Mouse (Mus musculus) hindbrain, postnatal 0 days (tissue): ENCODE results near the gene Aatk. TPM values are rescaled to one million over a fixed set of nuclear protein-coding genes. Genes with fewer than 3 reads are reported as not detected.

ENCODE experiments used
- ATAC-seq: fragments of 200-750 bp; cut with Nextera tagmentation; 2 replicates; pipeline ENCODE4 v1.8.0; 2017; ENCODE audit warnings: mild to moderate bottlenecking, moderate TSS enrichment, moderate library complexity
- DNase-seq: peaks from one replicate; pipeline ENCODE4 v3.0.0-alpha.2; 2015; ENCODE audit warnings: low spot score
- H3K27ac ChIP-seq: fragments of 300-500 bp; sonication (generic); 2 replicates; pipeline ENCODE4 v1.5.1; 2014; ENCODE audit warnings: mild to moderate bottlenecking
- H3K27me3 ChIP-seq: fragments of 300-500 bp; sonication (generic); 2 replicates; pipeline ENCODE4 v1.6.1; 2014; ENCODE audit warnings: low read length, mixed read lengths; ENCODE audit not compliant: insufficient read depth
- H3K36me3 ChIP-seq: fragments of 300-500 bp; sonication (generic); 2 replicates; pipeline ENCODE4 v1.6.1; 2014; ENCODE audit warnings: low read length, mixed read lengths; ENCODE audit not compliant: insufficient read depth
- H3K4me1 ChIP-seq: fragments of 300-500 bp; sonication (generic); 2 replicates; pipeline ENCODE4 v1.6.1; 2014; ENCODE audit warnings: antibody characterized with exemption, low read length, mixed read lengths; ENCODE audit not compliant: insufficient read depth
- H3K4me2 ChIP-seq: fragments of 300-500 bp; sonication (generic); 2 replicates; pipeline ENCODE4 v1.6.1; 2014; ENCODE audit warnings: low read depth, mild to moderate bottlenecking, low read length, moderate library complexity, mixed read lengths
- H3K4me3 ChIP-seq: fragments of 300-500 bp; sonication (generic); 2 replicates; pipeline ENCODE4 v1.5.1; 2014; ENCODE audit warnings: low read length
- H3K9ac ChIP-seq: fragments of 300-500 bp; sonication (generic); replicated peaks from 2 replicates; pipeline ENCODE4 v1.6.1; 2014; ENCODE audit warnings: mild to moderate bottlenecking, low read length, moderate library complexity, mixed read lengths
- H3K9me3 ChIP-seq: fragments of 300-500 bp; sonication (generic); 2 replicates; pipeline ENCODE4 v1.6.1; 2016; ENCODE audit warnings: low read length, mixed read lengths
- CTCF ChIP-seq: IDR thresholded peaks from 2 replicates; pipeline ENCODE4 v1.5.1; 2016; ENCODE audit warnings: antibody characterized with exemption, control low read depth, low read depth
- WGBS: fragments of 180-500 bp; shearing (Covaris S2); extraction: QIAGEN DNeasy Blood & Tissue Kit; methylation state at CpG from one replicate; pipeline ENCODE4 v1.1.7; 2014; 5-methylcytosine and 5-hydroxymethylcytosine counted together
- polyA plus RNA-seq: library from polyadenylated mRNA; unstranded; fragments of >200 nt; fragmentation: Nextera tagmentation; extraction: Ambion mirVana; gene quantifications from 2 replicates; pipeline ENCODE4 v1.2.1, GENCODE M21; 2015
- total RNA-seq: library from RNA; depleted of rRNA; stranded (reverse); fragments of >200 nt; gene quantifications from 2 replicates; pipeline ENCODE4 v1.2.3, GENCODE M21; 2014

The Aatk gene
- total and polyA plus RNA-seq, 2 experiments from 2014 or later: 35.5 to 161 TPM

DNA sequence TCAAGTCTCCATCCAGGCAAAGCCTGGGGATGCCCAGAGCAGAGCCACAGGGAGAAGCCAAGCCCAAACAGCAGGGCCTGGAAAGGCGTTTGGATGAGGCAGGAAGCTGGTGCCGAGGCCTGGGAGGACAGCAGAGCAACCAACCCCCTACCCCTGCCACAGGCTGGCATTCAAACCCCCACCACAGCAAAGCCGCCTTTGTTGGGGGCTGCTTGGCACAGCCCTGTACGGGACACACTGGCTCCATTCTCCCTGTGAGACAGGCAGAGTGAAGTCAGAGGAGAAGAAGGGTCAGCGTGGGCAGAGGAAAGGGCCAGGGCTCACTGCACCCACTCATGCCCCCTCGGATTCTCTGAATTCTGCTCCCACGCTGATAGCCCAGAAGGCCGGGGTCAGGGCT is 30.0 kb downstream of the Aatk start:
- H3K4me2 ChIP-seq: no peak overlapping the region
- no peak overlapping the region for H3K9ac ChIP-seq
- DNase-seq (peak; percentile 35), ATAC-seq (peak; percentile 19; the same call in 1 of the 2 replicates)
- H3K27ac ChIP-seq: peak overlapping the region; percentile 45; the same call in 1 of the 2 replicates
- H3K4me3 ChIP-seq: no peak overlapping the region
- no peaks in the 10 kb centered on the region for H3K4me1 ChIP-seq
- no peak for TF ChIP-seq CTCF
- 73% methylated on average over 8 of the region's 8 CpGs for WGBS
- peaks cover 9% of the 10 kb centered on the region; the same call in 1 of the 2 replicates for H3K36me3 ChIP-seq
- no peaks in the 10 kb centered on the region for H3K27me3 ChIP-seq
- no peaks in the 10 kb centered on the region for H3K9me3 ChIP-seq

DNA sequence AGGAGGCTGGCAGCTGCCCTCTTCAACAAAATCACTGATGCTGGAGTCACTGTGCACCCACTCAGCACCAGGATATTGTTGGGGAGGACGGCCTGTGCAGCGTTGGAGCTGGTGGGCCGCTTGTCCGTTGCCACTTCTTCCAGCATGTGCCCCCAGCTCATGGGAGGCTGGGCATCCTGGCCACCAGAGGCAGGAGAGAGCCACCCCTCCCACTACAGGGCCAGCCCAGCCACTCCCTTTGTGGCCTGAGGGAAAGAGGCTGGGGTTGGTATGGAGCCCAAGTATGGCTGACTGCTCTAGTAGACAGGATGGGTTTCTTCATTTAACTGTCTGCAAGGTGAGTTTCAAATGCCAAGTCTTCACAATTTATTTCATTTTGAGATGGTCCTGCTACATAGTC is 32.2 kb downstream of the Aatk start:
- Histone ChIP-seq H3K36me3 (peaks cover 14% of the 10 kb centered on the region; the same call in 1 of the 2 replicates), H3K27ac (no peak overlapping the region), H3K4me2 (no peak overlapping the region), H3K4me1 (no peaks in the 10 kb centered on the region), H3K9me3 (no peaks in the 10 kb centered on the region), H3K27me3 (no peaks in the 10 kb centered on the region), H3K9ac (no peak overlapping the region), H3K4me3 (no peak overlapping the region)
- DNase-seq (no peak), ATAC-seq (no peak)
- 0 out of 2 replicates have a peak, but pooled peaks have one; percentile 18 for TF ChIP-seq CTCF
- WGBS: 94% methylated on average over 4 of the region's 4 CpGs

DNA sequence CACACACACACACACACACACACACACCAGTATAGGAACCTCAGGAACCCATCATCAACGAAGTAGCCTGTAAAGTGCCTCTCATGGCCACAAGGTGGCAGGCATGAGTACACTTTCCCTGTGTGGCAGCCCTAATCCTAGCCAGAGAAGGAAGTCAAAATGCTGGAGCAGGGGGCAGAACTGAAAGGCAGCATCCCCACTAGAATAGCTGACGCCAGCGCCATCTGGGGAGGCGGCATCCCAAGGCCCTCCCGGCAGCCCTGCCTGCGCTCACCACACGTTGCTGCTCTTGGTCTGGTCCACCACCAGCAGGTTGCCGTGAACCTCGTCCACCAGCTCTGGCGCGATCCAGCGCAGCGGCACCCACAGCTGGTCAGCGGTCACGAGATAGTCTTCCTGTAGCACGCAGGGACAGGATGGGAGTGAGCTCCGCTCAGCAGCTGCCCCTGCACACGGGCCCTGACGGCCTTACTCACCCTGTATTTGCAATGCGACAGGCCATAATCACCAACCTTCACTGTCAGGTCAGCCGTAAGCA is 33.7 kb downstream of the Aatk start:
- Histone ChIP-seq H3K36me3 (peaks cover 14% of the 10 kb centered on the region; the same call in 1 of the 2 replicates), H3K9ac (no peak overlapping the region), H3K27me3 (no peaks in the 10 kb centered on the region), H3K9me3 (no peaks in the 10 kb centered on the region), H3K4me2 (peak overlapping the region; percentile 33), H3K4me3 (0 out of 2 replicates have a peak overlapping the region, but pooled peaks have one; percentile 2), H3K27ac (peak overlapping the region; percentile 62), H3K4me1 (no peaks in the 10 kb centered on the region)
- peak; percentile 96 for TF ChIP-seq CTCF
- 15% methylated on average over 21 of the region's 21 CpGs for WGBS
- peak; percentile 94 for DNase-seq
- ATAC-seq: peak; percentile 67

DNA sequence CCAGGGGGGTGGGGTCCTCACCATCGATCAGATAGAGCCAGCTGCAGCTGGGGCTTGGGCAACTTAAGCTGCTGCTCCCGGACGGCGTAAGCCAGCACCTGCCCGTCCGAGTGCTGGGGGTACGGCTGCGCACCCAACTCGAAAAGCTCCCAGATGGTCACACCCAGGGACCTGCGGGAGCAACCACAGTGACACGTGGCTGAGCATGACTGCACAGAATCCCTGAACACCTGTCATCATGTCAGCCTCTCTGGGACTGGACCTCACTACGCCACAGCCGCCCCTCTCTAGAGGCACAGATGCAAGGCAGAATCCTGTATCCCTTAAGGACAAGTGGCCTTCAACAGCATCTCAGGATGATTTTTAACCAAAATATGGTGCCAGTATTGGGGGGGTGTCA is 34.3 kb downstream of the Aatk start:
- DNase-seq (no peak), ATAC-seq (peak; percentile 1; the same call in 1 of the 2 replicates)
- Histone ChIP-seq H3K4me2 (no peak overlapping the region), H3K4me3 (no peak overlapping the region), H3K27ac (0 out of 2 replicates have a peak overlapping the region, but pooled peaks have one; percentile 45), H3K36me3 (peaks cover 14% of the 10 kb centered on the region; the same call in 1 of the 2 replicates), H3K9me3 (no peaks in the 10 kb centered on the region), H3K27me3 (no peaks in the 10 kb centered on the region), H3K4me1 (no peaks in the 10 kb centered on the region), H3K9ac (no peak overlapping the region)
- 71% methylated on average over 13 of the region's 13 CpGs for WGBS
- no peak for TF ChIP-seq CTCF

DNA sequence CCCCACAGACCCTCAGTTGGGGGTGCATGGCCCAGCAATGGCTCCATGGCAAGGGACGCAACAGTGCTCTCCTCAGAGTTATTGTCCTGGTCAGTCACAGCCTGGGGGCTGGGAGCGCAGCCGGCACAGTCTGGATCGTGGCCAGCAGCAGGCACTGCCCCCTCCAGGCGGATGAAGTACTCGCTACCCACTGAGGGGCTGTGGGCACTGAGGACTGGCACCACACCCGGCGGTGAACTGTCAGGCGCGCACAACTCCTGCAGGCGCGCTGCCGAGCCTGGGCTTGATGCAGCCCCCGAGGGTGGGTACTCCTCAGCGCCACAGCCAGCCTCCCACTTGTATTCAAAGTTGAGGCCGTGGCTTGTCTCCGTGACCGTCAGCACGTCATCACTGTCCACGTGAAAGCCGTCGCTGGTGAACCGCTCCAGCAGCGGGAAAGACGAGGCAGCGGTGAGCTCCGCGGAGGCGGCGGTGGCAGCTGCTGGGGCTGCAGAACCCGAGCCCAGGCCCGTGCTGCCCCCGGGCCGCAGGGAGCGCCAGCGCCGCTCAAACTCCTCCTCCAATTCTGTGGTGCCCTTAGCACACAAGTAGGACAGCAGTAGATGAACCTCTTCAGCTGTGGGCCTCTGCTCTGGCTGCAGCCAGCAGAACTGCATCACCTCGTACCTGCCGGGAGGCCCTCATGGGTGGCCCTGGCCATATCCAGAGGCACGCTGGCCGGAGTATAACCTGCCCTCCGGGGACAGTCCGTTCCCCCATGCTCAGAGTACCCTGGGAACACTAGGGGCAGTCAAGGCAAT is 35.0 kb downstream of the Aatk start:
- Histone ChIP-seq H3K4me2 (0 out of 2 replicates have a peak overlapping the region, but pooled peaks have one; percentile 28), H3K27me3 (no peaks in the 10 kb centered on the region), H3K4me3 (no peak overlapping the region), H3K4me1 (no peaks in the 10 kb centered on the region), H3K27ac (peak overlapping the region; percentile 29; the same call in 1 of the 2 replicates), H3K36me3 (peaks cover 14% of the 10 kb centered on the region; the same call in 1 of the 2 replicates), H3K9me3 (no peaks in the 10 kb centered on the region), H3K9ac (no peak overlapping the region)
- DNase-seq (peak; percentile 80), ATAC-seq (peak; percentile 52; the same call in 1 of the 2 replicates)
- 33% methylated on average over 43 of the region's 43 CpGs for WGBS
- TF ChIP-seq CTCF: peak; percentile 70

DNA sequence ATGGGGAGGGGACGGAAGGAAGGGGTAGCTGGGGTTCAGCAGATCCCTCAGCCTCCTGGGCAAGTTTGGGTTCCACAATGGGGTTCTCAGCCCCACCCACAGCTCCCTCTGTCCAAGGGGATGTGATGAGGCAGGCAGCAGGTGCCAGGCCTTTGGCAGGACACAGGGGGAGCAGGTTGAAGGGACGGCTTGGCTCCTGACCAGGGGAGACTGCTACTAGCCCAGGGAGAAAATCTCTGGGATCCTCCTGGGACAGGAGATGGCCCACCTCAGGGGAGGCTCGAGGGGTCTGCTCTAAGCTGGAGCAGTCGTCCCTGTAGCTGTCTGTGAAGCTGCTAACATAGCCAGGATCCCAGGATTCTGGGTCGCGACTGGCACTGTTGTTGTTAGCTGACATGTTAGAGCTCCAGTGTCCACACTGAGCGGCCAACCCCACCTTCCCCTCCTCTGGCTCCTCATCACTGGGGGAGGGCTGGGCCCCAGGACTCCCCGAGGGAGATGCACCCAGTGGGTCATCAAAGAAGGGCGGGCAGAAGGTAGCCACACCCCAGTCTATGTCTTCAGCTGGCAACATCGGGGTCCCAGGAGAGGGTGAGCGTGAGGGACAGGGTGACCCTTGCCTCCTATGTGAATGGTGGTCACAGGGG is 35.7 kb downstream of the Aatk start:
- Histone ChIP-seq H3K9me3 (no peaks in the 10 kb centered on the region), H3K27ac (no peak overlapping the region), H3K4me1 (no peaks in the 10 kb centered on the region), H3K27me3 (no peaks in the 10 kb centered on the region), H3K4me3 (no peak overlapping the region), H3K36me3 (peaks cover 14% of the 10 kb centered on the region; the same call in 1 of the 2 replicates), H3K9ac (no peak overlapping the region), H3K4me2 (0 out of 2 replicates have a peak overlapping the region, but pooled peaks have one; percentile 28)
- ATAC-seq (no peak), DNase-seq (no peak)
- no peak for TF ChIP-seq CTCF
- 63% methylated on average over 11 of the region's 11 CpGs for WGBS
